Mouse (Mus musculus): ENCODE data around the gene Pym1.
"Not testable (repeated sequence)": the region's sequence is repeated elsewhere in the genome, so short reads cannot be mapped to it uniquely, and the experiment has no call there.

DNA sequence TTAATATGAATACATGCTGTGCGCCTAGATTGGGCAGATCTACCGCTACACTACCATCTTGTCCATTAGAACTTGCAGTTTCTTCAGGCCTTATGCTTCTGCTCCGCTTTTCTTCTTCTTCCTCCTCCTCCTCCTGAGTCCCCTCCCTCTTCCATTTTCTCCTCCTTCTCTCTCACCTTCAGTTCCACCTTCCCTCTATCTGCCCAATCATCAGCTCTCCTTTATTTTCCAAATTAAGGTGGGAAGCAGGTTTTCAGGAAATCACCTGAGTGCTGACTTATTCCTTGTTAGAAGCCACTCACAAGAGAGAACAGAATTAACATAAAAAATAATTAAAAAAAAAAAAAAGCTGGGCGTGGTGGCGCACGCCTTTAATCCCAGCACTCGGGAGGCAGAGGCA lies 36.4 kb upstream of the Pym1 start:
- TF ChIP-seq CTCF (IDR thresholded peaks at IDR 0.05; ENCODE audit: low read depth); EP300 (optimal IDR thresholded peaks at IDR 0.05): not testable (repeated sequence)

Measured in stomach, postnatal 0 days (tissue).